Mouse (Mus musculus) cerebellum, adult (tissue): ENCODE measurements at regions not wholly inside any gene's neighbourhood (a gene's known extent, or its start where the extent isn't known, plus 50 kb on each side); places are given as distances from the start of the nearest gene placed in this dataset.

Source experiments
- ATAC-seq: cut with Nextera tagmentation; 2 replicates; pipeline ENCODE4 v1.9.2; 2017; ENCODE audit warnings: mild to moderate bottlenecking, moderate library complexity, mixed read lengths; ENCODE audit not compliant: insufficient number of reproducible peaks, low FRiP score, low TSS enrichment

DNA sequence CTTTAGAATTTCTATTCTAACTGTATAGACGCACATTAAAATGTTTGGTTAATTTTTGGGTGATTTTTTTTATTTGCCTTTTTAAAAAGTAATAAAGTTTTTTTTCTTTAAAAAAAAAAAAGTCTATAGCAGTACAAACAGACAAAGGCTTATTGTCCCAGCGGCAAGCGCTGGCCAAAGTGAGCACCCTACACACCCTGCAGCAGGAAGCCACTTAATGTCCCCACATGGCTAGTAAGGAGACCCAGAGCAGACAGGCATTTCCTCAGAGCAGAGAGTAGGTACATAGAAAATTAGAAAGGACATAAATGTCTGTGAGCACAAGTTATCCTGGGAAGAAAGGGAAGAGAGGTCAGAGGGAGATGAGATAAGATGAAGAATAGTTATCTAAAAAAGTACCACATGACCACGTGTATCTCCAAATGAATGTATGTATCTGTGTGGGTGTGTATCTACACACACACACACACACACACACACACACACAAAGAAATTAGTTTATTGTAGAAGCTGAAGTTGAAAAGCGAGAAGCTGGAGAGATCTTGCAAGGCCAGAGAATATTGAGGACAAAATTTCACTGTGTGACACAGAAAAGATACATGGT is 50.7 kb upstream of the Gadd45a start:
- no peak for ATAC-seq

DNA sequence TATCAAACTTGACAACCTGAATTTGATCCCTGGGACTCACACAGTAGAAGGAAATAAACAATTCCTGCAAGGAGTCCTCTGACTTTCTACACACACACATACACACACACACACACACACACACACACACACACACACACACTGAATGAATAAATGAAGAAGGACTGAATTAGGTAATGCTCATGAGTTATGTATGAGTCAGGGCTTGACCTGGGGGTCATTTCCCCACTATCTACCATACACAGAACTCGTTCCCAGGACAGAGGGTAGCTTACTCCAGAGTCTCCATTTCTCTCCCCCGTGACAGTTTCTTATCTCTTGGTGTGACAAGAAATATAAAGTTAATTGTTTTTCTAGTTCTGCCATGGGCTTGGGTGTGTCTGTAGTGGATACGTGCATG is 50.1 kb upstream of the Gadd45a start:
- ATAC-seq, result no peak
